Mouse (Mus musculus) heart, embryonic 11.5 days (tissue): ENCODE measurements around the gene Grwd1. TPM values are rescaled to one million over a fixed set of nuclear protein-coding genes. Genes with fewer than 3 reads are reported as not detected.
A peak's percentile ranks its signal among the peaks of the same experiment; 100 is the strongest.
"Not testable (repeated sequence)": the region's sequence is repeated elsewhere in the genome, so short reads cannot be mapped to it uniquely, and the experiment has no call there.

Experiments used
- ATAC-seq: fragments of 200-750 bp; cut with Nextera tagmentation; replicated peaks from 2 replicates; pipeline ENCODE4 v1.8.0; 2017; ENCODE audit warnings: moderate library complexity; ENCODE audit not compliant: insufficient number of reproducible peaks, low FRiP score, low TSS enrichment
- H3K27ac ChIP-seq: fragments of 300-500 bp; sonication (generic); 2 replicates; pipeline ENCODE4 v1.5.1; 2014; ENCODE audit warnings: mild to moderate bottlenecking, low read depth, low read length
- H3K27me3 ChIP-seq: fragments of 300-500 bp; sonication (generic); 2 replicates; pipeline ENCODE4 v1.6.1; 2014; ENCODE audit warnings: mild to moderate bottlenecking, low read length, mixed read lengths; ENCODE audit not compliant: control insufficient read depth, insufficient read depth
- H3K36me3 ChIP-seq: fragments of 300-500 bp; sonication (generic); 2 replicates; pipeline ENCODE4 v1.6.1; 2014; ENCODE audit warnings: mild to moderate bottlenecking, low read length, moderate library complexity, mixed read lengths; ENCODE audit not compliant: control insufficient read depth, insufficient read depth
- H3K4me1 ChIP-seq: fragments of 300-500 bp; sonication (generic); 2 replicates; pipeline ENCODE4 v1.6.1; 2014; ENCODE audit warnings: low read length; ENCODE audit not compliant: control insufficient read depth, insufficient read depth
- H3K4me2 ChIP-seq: fragments of 300-500 bp; sonication (generic); 2 replicates; pipeline ENCODE4 v1.6.1; 2014; ENCODE audit warnings: mild to moderate bottlenecking, moderate library complexity
- H3K4me3 ChIP-seq: fragments of 300-500 bp; sonication (generic); 2 replicates; pipeline ENCODE4 v1.5.1; 2014; ENCODE audit warnings: low read depth, low read length
- H3K9ac ChIP-seq: fragments of 300-500 bp; sonication (generic); 2 replicates; pipeline ENCODE4 v1.6.1; 2014; ENCODE audit warnings: mild to moderate bottlenecking, low read depth, low read length, moderate library complexity
- H3K9me3 ChIP-seq: fragments of 300-500 bp; sonication (generic); replicated peaks from 2 replicates; pipeline ENCODE4 v1.6.1; 2016; ENCODE audit warnings: low read length; ENCODE audit not compliant: control insufficient read depth
- WGBS: fragments of 180-500 bp; shearing (Covaris S2); extraction: QIAGEN DNeasy Blood & Tissue Kit; methylation state at CpG from one replicate; pipeline ENCODE4 v1.1.7; 2014; ENCODE audit not compliant: insufficient replicate concordance; 5-methylcytosine and 5-hydroxymethylcytosine counted together
- polyA plus RNA-seq: library from polyadenylated mRNA; unstranded; fragments of >200 nt; fragmentation: Nextera tagmentation; extraction: Ambion mirVana; gene quantifications from 2 replicates; pipeline ENCODE4 v1.2.1, GENCODE M21; 2014

Gene Grwd1
- polyA plus RNA-seq: 48.7 and 49.8 TPM in 2 replicates

- H3K27ac ChIP-seq: no peak within 1 kb of the TSS; the same call in 1 of the 2 replicates
- peak within 1 kb of the TSS; percentile 84 for H3K9ac ChIP-seq
- H3K4me2 ChIP-seq: peak within 1 kb of the TSS; percentile 74
- WGBS: 0% methylated on average over 35 of the region's 35 CpGs
- H3K4me3 ChIP-seq: peak within 1 kb of the TSS; percentile 94
- peaks cover 11% of the 10 kb centered on the region for H3K4me1 ChIP-seq
- peaks cover 45% of the 10 kb centered on the region for H3K27me3 ChIP-seq
- no peaks in the 10 kb centered on the region for H3K9me3 ChIP-seq
- ATAC-seq: peak; percentile 60
- peaks cover 19% of the 10 kb centered on the region for H3K36me3 ChIP-seq
Measured at GRCm38 (mm10) chr7:45830427-45831127, at the start of gene Grwd1. TSS of gene Grwd1 (minus strand) at chr7:45830944.

DNA sequence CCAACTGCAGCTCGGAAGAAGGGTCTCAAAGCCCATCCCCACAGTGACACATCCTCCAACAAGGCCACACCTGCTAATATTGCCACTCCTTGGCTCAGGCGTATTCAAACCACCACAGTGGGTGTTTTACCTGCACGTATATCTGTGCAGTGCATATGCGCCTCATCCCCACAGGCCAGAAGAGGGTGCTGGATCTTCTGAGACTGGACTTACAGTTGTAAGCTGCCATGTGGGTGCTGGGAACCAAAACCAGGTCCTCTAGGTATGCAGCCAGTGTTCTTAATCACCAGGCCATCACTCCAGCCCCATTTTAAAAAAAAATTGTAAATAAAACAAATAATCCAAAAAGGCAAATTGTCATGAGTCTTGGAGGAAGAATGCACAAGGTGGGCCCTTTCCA, 49.8 kb upstream of the Grwd1 start:
- Histone ChIP-seq H3K36me3 (peaks cover 75% of the 10 kb centered on the region), H3K4me1 (no peaks in the 10 kb centered on the region), H3K27ac (no peak overlapping the region), H3K4me3 (no peak overlapping the region), H3K4me2 (no peak overlapping the region), H3K27me3 (no peaks in the 10 kb centered on the region), H3K9me3 (no peaks in the 10 kb centered on the region), H3K9ac (no peak overlapping the region)
- 96% methylated on average over 4 of the region's 4 CpGs for WGBS
- no peak for ATAC-seq

DNA sequence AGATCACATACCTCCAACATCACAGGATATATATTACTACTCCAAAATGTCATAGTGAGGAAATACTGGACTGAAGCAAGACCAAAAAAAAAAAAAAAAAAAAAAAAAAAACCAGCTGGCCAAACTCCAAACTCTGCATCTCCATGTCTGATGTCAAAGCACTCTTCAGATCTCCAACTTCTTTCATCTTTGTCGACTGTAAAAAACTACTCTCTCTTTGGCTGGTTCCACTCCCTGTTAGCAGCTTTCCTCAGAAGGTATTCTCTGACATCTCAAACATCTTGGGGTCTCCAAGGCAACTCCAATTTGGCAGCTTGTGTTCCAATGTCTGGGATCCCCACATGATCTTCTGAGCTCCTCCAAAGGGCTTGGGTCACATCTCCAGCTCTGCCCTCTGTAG, 47.5 kb upstream of the Grwd1 start, which contains the start of gene Grin2d:
Gene Grin2d, minus strand, starts transcription at position 101 of the 400 bp plus-strand sequence.
- Histone ChIP-seq H3K4me1 (peaks cover 16% of the 10 kb centered on the region), H3K36me3 (peaks cover 63% of the 10 kb centered on the region)
- ATAC-seq, H3K27ac ChIP-seq, H3K9me3 ChIP-seq, H3K27me3 ChIP-seq, H3K4me2 ChIP-seq, H3K9ac ChIP-seq, H3K4me3 ChIP-seq: not testable (repeated sequence)
- 89% methylated on average over 1 of the region's 1 CpGs for WGBS

DNA sequence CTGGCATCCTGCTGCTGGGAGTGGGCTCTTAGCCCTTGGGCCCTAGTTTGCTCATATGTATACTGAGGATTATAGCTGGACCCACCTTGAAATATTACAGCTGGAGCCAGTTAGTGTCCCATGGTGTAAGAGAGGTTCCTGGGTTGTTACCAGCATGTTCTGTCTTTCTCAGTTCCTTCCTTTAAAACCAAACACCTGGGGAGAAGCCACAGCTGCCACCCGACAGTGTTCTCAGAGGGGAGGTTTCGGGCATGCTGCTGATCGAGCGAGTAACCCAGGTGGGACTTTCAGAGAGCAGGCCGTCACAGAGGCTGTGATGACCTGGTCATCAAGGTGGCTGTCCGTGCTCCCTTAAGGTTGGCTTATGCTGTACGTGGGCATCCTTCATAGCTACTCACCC, 46.2 kb upstream of the Grwd1 start:
- Histone ChIP-seq H3K27me3 (peaks cover 1% of the 10 kb centered on the region; the same call in 1 of the 2 replicates), H3K4me3 (no peak overlapping the region), H3K36me3 (peaks cover 52% of the 10 kb centered on the region), H3K4me1 (peaks cover 16% of the 10 kb centered on the region), H3K9ac (no peak overlapping the region), H3K4me2 (no peak overlapping the region), H3K9me3 (no peaks in the 10 kb centered on the region), H3K27ac (no peak overlapping the region)
- WGBS: 94% methylated on average over 7 of the region's 7 CpGs
- no peak for ATAC-seq

GRCm38 (mm10) chr7:45873061-45873947, 42.6 kb upstream of the Grwd1 start:
- Histone ChIP-seq H3K4me3 (peak overlapping the region; percentile 91), H3K4me2 (peak overlapping the region; percentile 92), H3K9ac (peak overlapping the region; percentile 97), H3K9me3 (no peaks in the 10 kb centered on the region), H3K27ac (peak overlapping the region; percentile 87), H3K4me1 (peaks cover 29% of the 10 kb centered on the region), H3K27me3 (peaks cover 37% of the 10 kb centered on the region), H3K36me3 (peaks cover 29% of the 10 kb centered on the region)
- WGBS: 3% methylated on average over 28 of the region's 28 CpGs
- peak; percentile 32; the same call in 1 of the 2 replicates for ATAC-seq

DNA sequence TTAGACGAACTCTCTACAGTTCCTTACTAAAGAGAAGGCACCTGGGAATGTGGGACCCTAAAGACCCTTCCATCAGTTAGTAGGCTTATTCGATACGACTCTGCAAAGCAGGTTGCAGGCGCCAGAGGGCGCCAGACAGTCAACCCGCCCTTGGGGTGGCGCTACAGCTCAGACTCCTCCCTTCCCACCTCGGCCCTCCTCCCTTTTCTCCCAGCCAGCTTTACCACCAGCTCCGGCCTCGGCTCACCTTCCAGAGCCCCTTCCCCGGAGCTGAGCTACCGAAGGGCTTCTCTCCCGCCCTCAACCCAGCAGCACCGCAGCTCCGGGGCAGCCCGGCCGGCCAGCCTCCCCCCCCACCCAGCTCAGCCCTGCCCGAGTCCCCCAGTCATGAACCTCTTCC, 41.9 kb upstream of the Grwd1 start, which contains the start of gene Kdelr1:
Gene Kdelr1, plus strand, starts transcription at position 149 of the 400 bp plus-strand sequence.
- no peaks in the 10 kb centered on the region for H3K9me3 ChIP-seq
- ATAC-seq: peak; percentile 70
- peak within 1 kb of the TSS; percentile 91 for H3K4me3 ChIP-seq
- H3K27ac ChIP-seq: peak within 1 kb of the TSS; percentile 87
- peak within 1 kb of the TSS; percentile 92 for H3K4me2 ChIP-seq
- peak within 1 kb of the TSS; percentile 97 for H3K9ac ChIP-seq
- H3K36me3 ChIP-seq: peaks cover 26% of the 10 kb centered on the region
- WGBS: 1% methylated on average over 17 of the region's 18 CpGs
- peaks cover 44% of the 10 kb centered on the region for H3K27me3 ChIP-seq
- H3K4me1 ChIP-seq: peaks cover 31% of the 10 kb centered on the region

DNA sequence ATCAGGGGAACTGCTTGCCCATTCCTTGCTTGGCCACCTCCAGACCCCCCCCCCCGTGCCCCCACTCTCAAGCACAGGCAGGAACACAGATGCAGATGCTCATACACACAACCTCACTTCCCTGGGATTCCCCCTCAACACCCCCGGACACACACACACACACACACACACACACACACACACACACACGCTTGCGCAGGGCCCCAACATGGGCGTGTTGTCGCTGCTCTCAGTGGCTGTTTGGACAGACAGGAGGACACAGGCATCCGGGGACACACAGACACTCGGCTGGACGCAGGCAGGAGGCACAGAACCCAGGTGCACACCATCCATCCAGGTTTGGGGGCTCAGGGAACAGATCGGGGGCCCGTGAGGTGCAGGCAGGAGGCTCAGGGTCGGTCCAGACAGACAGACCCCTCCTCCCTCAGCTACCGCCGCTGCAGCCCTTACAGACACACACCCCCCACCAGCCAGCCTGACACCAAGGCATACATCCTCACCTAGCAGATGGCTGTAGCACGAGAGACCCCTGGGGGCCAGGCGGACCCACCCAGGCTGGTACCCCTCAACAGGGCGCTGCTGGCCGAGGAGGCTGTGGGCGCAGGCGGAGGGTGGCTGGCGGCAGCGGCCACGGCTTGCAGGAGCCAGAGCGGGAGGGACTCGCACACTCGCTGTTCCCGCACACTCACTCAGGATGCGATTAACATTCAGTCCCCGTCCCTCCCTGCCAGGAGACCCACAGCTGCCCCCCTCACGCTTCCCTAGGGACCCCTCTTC, 39.7 kb upstream of the Grwd1 start:
- H3K4me1 ChIP-seq: peaks cover 33% of the 10 kb centered on the region
- H3K4me3 ChIP-seq: peak overlapping the region; percentile 34
- peaks cover 57% of the 10 kb centered on the region for H3K27me3 ChIP-seq
- H3K4me2 ChIP-seq: peak overlapping the region; percentile 54
- peaks cover 5% of the 10 kb centered on the region for H3K36me3 ChIP-seq
- H3K9ac ChIP-seq: peak overlapping the region; percentile 49; the same call in 1 of the 2 replicates
- H3K9me3 ChIP-seq: no peaks in the 10 kb centered on the region
- WGBS: 1% methylated on average over 30 of the region's 30 CpGs
- ATAC-seq: no peak
- H3K27ac ChIP-seq: no peak overlapping the region

- peak overlapping the region; percentile 54 for H3K4me2 ChIP-seq
- H3K4me3 ChIP-seq: peak overlapping the region; percentile 13; the same call in 1 of the 2 replicates
- peaks cover 29% of the 10 kb centered on the region for H3K4me1 ChIP-seq
- H3K27ac ChIP-seq: no peak overlapping the region
- peaks cover 3% of the 10 kb centered on the region for H3K36me3 ChIP-seq
- WGBS: 5% methylated on average over 14 of the region's 14 CpGs
- H3K9me3 ChIP-seq: no peaks in the 10 kb centered on the region
- H3K9ac ChIP-seq: 0 out of 2 replicates have a peak overlapping the region, but pooled peaks have one; percentile 39
- ATAC-seq: no peak
- H3K27me3 ChIP-seq: peaks cover 57% of the 10 kb centered on the region
Measured at GRCm38 (mm10) chr7:45869787-45870186, 39.0 kb upstream of the Grwd1 start.
